Mouse (Mus musculus): ENCODE data around the gene Zfp786.
A peak's percentile ranks its signal among the peaks of the same experiment; 100 is the strongest.
"Not testable (repeated sequence)": the region's sequence is repeated elsewhere in the genome, so short reads cannot be mapped to it uniquely, and the experiment has no call there.

Zfp786 gene

DNA sequence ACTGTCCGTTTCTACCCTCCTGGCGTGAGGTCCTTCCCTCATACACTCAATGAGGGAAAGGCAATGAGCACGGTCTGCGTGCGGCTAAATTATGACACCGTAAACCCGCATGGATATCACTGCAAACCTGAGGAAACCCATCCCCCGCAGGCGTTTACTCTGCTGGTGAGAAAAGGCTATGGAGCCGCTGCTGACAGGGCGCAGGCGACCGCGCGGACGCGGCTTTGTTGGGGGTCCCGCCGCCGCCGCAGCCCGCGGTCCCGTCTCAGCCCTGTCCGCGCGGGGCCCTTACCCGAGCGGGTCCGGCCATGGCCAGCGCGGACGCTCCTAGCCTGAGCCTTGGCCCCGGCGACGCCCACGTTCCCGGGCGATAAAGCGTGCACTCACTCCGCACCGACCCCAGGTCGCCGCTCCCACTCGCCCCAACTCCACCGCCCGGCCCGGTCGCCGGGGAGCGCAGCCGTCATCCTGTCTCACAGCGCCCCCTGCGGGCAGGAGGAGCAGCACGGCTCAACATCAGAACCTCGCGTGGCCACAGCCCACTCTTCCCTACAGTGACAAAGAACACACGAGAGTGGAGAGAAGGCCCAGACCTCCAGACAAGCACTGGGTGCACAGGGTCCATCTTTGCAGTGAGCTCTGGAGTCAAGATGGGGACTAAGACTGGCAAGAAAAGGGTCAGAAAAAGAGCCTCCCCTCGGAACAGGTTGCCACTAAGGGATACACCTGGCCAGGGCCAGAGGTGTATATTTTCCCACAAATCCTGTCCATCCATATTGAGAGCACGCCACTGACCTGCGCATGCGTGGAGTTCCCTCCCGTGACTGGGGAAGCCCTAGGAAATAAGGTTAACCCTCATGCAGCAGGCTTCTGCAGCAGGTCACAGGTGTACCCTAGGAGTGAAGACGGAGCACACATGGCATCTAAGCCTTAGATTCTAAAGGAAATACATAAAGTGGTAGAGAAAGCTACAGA is at the start of gene Zfp786:
Gene Zfp786, minus strand, starts transcription at position 764 of the 975 bp plus-strand sequence.
- peak; percentile 81 to 85 for DNase-seq (ENCODE audit: low spot score in 2 of 2)

DNA sequence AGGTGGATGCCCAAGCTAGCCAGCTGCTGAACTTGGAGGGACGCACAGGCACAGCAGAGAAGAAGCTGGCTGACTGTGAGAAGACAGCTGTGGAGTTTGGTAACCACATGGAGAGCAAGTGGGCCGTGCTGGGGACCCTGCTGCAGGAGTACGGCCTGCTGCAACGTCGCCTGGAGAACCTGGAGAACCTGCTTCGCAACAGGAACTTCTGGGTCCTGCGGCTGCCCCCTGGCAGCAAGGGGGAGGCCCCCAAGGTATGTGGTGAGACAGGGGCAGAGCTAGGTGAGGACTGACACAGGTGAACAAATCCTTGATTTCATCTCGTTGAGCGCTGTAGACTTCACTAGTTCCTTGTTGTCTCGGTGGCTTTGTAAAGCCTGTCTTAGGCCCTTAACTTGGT is 49.5 kb upstream of the Zfp786 start:
- peak; percentile 61 to 63 for DNase-seq (ENCODE audit: low spot score in 2 of 2)

DNA sequence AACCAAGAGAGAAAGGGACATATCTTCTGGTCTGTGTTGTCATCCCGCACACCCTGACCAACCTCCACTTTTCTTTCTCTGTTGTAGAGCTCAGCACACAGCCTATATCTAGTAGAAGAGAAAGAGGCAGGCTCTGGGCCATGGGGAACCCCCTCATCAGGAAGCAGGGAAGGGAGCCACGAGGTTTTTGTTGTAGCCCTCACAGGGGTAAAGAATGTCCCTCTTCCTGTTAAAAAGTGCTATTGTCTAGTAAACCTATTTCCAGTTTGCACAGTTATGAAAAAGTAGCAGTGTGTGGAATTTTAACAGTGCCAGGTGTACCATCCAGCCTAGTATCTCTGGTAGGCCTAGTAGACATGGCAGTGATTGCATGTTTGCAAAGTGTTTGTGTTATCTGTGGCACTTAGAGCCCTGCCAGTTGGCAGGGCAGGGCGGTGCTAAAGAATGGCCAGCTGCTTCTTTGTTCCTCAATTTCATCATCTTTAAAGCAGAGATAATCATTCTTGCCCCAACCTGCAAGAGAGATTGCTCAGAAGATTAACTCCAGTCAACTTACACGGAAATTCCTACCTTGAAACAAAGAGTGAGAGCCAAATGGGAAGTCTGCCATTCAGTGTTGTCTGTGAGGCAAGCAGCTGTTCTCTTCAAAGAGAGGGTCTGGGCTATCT is 48.5 kb upstream of the Zfp786 start:
- peak; percentile 14 to 30 for DNase-seq (ENCODE audit: low spot score in 2 of 2)

DNA sequence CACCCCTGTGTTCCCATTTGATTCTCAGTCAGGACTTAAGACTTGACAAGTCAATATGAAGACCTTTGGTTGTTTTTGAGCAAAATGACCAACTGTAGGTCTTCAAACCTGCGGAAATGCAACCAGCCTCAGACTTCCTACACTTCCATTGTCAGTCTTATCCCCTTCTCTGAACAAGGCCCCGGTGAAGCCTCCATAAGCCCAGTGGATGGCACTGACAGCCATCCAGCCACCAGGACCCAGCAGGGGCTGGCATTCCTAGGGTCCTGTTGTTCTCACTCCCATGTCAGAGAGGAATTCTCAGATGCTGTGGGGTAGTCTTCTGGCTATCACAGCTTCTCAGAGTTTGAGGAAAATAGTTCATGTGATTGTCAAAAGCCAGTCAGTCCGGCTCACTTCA is 47.9 kb upstream of the Zfp786 start:
- no peak for DNase-seq (ENCODE audit: low spot score in 2 of 2)

DNA sequence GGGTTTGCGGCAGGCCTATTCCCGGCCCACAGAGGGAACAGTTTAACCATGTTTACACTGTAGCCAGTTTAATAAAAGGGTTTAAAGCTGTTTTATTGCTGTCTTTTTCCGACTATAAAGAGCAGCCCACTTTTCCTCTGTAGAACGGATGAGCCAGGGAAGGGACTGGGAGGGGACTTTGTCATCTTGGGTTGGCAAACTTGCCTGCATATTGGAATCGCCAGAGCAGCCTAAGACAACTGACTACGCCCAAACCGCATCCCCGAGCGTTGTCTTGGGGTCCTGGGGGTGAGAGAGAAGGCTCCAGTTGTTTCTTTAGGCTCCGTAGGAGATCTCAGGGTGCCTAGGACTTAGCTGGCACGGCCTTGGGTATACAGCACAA is 47.5 kb upstream of the Zfp786 start:
- peak in 1 of 2 experiments; percentile 30 for DNase-seq (ENCODE audit: low spot score in 2 of 2)

DNA sequence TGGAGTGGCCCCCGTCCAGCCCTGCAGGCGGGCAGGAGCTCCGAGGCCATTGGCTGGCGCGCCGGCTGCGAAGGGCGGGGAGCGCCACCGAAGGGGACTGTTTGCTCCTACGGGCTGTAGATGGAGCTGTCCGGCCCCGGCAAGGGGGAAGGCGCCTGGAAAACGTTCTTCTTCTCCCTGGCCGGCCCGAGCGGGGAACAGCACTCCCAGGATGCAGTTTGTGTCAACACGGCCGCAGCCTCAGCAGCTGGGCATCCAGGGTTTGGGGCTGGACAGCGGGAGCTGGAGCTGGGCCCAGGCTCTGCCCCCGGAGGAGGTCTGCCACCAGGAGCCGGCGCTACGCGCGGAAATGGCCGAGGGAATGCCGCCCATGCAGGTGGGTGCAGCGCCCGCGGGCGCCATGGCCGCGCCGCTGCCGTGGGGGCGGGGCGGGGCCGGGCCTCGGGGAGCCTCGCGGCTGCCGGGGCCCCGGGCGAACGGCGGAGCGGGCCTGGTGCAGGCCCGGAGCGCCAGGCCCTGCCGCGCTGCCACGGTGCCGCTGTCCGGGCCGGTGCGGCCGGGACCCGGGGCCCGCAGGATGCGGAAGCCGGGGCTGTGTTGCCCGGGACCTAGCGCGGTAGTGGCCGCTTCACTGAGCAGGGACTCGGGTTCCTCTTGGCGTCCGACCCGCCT is 46.9 kb upstream of the Zfp786 start:
- DNase-seq (ENCODE audit: low spot score in 2 of 2) = peak; percentile 92

DNA sequence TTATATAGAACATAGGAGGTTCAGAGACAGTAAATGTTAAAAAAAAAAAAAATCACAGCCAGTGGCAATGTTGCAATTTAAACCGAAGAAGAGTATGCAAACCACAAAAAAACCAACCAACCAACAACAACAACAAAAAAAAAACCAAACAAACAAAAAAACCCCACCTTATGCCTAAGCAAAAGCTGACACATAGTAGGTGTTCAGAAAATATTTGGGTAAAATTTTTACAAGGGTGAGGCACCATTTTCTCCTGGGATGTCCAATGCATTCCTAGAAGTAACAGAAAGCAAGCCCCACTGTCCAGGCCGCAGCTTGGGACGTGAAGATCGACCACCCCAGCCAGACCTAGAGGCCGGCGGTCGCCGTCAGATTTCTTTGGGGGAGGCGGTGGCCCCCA is 46.4 kb upstream of the Zfp786 start, which contains the start of gene Zfp282:
Gene Zfp282, plus strand, starts transcription at position 147 of the 400 bp plus-strand sequence.
- DNase-seq (ENCODE audit: low spot score in 2 of 2) = no peak

DNA sequence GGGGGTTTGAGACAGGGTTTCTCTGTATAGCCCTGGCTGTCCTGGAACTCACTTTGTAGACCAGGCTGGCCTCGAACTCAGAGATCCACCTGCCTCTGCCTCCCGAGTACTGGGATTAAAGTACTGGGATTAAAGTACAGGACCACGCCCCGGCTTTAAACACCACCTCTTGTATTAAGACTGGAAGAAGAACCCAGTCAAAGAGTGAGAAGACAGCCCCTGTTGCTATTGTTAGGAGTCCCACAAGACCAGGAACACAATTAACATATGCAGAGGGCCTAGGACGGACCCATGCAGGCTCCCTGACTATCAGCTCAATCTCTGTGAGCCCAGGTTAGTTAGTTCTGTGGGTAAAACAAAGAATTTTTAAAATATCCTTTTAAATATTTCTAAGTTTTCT is 41.6 kb upstream of the Zfp786 start:
- no peak for DNase-seq (ENCODE audit: low spot score in 2 of 2)

DNA sequence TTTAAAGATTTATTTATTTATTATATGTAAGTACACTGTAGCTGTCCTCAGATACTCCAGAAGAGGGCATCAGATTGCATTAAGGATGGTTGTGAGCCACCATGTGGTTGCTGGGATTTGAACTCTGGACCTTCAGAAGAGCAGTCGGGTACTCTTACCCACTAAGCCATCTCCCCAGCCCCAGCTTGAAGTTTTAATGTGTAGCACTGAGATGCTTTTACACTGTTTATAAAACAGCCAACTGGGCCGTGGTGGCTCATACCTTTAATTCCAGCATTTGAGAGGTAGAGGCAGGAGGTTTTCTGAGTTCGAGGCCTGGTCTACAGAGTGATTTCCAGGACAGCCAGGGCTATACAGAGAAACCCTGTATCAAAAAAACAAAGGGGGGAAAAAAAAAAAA is 27.1 kb upstream of the Zfp786 start:
- not testable (repeated sequence) for DNase-seq (ENCODE audit: low spot score in 2 of 2)

DNA sequence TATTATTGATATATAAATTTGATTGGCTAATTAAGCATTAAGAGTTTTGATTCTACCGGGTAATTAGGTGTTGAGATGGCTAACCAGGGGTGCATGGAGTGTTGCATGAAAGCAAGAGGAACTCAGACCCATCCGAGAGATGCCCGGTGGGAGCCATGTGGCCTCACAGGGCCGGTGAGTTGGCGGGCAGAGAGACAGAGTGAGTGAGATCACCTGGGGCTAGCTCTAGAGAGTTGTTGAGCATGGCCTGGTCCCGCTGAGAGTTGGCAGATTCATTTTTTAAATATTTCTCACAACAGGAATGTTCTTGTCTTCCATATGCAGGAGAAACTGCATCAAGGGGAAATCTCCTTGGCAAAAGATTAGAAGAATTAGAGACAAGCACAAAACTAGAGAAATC is 26.6 kb upstream of the Zfp786 start:
- DNase-seq (ENCODE audit: low spot score in 2 of 2) = no peak

DNA sequence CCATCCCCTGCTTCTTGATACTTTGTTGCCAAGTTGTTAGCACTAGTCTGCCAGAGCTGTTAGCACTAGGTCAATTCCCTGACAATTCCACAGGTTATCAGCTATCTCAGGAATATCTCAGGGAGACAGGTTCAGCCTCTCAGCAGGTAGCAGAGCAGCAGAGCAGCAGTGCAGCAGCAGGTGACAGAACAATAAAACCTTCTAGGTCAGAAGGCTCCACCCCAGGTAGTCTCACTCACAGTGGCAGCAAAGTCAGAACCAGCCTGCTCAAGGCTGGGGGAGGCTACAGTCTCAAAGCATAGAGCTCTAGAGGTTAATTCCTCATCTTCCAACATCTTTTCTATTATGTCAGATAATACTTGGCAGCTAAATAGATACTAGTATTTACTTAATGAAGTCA is 15.1 kb upstream of the Zfp786 start:
- DNase-seq (ENCODE audit: low spot score in 2 of 2) = no peak

DNA sequence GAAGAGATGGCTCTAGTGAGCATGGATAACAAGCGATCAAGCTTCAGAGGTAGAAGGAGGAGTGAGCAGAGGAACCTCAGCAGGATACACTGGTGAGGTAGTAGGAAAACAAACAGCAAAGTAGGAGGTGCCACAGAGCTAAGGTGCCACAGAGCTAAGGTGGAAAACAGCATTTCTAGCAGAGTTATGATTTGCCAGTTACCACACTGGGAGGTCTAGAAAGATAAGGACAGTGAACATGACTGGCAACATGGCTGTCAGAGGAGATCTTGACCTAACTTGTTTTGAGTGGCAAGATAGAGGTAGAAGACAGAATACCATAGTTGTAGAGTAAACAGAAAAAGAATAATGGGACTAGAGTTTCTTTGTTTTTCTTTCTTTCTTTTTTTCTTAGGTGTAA is 11.7 kb upstream of the Zfp786 start:
- DNase-seq (ENCODE audit: low spot score in 2 of 2) = no peak

DNA sequence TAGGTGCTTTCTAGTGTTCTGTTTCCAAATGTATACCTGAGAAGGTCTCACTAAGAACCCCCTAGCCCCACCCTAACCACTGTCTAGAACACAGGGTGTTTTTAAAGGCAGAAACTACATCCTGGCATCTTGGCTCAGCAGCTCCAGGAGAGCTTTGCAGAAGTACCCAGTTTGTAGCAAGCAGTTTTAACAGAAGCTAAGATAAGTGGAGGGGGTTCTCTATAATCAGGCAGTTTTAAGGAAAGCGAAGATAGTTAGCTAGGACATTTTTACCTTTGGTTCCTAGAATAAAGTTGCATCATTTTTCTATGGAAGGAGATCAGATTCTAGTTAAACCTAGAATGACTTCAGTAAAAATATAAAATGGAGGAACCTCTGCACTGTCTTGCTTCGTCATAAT is 11.2 kb upstream of the Zfp786 start:
- no peak for DNase-seq (ENCODE audit: low spot score in 2 of 2)

DNA sequence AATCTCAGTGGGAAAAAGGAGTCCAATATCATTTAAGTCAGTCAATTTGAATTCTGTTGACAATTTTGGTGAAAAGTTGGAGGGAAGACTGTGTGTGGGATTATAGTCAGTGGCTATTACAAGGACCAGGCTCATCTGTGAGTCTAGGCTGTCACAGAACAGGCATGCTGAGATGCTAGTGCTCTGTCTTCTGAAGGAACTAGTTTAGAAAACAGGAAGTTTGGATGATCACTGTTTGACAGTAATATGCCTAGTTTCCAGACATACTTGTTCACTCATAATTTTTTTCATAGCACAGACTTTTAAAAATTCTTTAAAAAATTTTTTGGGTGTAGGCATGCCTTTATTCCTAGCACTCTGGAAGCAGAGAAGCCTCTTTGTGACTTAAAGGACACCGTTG is 10.4 kb upstream of the Zfp786 start:
- DNase-seq (ENCODE audit: low spot score in 2 of 2) = no peak

DNA sequence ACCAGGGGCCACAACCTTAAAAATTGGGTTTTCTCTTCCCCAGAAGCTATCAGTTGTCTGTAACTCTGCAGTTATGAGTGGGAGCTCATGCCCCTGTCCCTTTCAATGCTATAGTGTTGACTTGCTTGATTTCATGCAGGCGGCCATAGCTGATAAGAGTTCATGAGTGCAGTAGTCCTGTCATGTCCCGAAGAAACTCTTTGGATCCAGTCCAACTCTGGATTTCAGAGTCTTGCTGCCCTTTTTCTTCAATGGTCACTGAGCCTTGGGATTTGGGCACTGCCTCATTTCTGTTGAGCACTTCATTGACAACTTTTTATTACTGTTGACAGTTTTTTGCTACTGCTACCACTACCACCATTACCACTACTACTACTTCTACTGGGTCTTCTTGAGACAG is 7.0 kb upstream of the Zfp786 start:
- DNase-seq (ENCODE audit: low spot score in 2 of 2) = no peak

DNA sequence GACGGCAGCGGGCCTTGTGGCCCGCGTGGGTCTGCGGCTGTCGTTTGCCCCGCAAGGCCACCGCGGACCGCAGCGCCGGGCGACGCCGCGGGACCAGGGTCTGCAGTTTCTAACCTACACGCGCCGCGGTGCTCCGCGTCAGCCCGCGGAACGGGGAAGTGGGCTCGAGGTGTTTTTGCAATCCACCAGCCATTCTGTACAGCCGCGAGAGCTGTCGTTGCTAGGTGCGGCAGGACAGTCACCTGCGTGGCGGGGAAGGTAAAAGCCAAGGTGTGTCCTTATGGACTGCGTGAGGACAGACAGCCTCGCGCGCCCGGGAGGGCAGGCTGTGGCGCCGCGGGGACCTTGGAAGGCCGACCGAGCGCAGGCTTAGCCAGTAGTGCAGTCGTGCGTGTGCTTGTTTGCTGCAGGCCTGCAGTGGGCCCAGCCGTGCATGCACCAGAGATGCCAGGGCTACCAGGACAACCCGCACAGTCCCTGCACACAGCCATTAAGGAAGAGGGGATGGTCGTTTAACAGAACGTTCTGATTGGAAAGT is 5.4 kb upstream of the Zfp786 start:
- peak; percentile 14 to 64 for DNase-seq (ENCODE audit: low spot score in 2 of 2)

DNA sequence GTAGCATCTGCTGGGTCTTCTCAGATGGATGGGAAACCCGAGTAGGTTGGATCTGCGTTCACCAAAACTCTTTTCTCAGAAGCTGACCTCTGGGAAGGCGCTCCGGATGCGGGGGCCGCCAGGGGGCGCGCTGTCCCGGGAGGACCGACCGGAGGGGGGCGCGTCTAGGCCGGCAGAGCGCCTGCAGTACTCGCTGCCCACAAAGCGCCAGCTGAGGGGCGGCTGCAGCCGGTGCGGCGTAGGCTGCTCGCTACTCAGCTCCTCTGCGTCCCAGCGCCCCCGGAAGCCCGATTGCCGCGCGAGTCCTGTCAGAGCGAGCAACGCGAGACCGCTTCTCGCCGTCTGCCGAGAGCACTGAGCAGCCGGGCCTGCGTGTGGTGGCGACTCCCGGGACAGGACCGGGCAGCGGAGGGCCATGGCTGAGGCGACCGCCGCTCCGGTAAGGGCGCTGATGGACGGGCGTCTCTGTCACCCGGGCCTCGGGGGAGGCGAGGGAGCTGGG is 4.9 kb upstream of the Zfp786 start, which contains the start of gene Zfp398:
Gene Zfp398, plus strand, starts transcription at position 180 of the 502 bp plus-strand sequence.
- DNase-seq (ENCODE audit: low spot score in 2 of 2) = peak; percentile 92 to 95

DNA sequence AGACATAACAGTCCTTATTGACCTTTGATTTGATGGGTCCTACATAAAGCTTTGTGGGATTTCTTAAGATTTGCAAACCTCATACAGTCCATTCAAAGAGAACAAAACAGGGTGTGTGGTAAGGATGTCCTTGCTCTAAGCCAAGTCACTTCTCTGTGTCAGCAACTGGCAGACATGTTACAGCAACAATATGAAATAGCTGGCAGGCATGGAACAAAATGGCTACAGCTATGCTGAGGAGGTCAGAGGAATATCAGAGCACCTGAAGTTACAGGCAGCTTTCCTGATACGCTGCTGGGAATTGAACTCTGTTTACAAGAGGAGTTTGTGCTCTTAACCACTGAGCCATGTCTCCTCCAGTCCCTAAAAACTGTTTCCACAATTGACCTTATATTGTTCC is 1.6 kb upstream of the Zfp786 start:
- DNase-seq (ENCODE audit: low spot score in 2 of 2) = no peak

DNA sequence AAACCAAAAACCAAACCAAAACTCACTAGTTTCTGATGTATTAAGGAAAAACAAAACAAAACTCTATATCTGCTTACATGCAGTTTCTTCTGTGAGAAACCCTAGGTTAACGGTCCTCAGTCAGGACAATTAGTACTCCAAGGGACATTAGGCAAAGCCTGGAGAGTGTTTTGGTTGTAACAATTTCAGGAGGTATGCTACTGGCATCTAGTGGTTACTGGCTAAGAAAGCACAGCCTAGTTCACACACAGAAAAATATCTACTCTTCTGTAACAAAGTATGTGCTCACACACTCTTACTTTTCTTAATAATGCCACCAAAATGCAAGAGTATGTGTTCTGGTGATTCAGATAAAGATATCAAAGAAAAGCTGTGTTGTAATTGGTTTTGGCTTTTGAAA is 1.7 kb downstream of the Zfp786 start:
- no peak for DNase-seq (ENCODE audit: low spot score in 2 of 2)

DNA sequence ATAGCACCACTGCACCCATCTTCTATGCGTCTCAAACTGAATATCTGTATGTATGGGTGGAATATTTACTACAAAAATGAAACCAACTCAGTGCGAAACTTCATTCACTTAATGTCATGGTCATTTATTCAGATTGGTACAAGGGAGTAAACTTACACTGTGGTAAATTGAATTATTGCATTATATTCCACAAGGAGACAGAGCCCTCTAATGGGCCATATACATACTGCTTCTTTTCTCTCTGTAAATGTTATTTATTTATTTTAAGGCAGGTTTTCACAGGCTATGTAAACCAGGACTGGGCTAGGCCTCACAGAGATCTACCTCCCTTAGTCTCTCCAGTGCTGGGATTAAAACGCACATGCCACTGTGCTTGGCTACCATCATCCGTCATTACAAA is 3.2 kb downstream of the Zfp786 start:
- no peak for DNase-seq (ENCODE audit: low spot score in 2 of 2)

DNA sequence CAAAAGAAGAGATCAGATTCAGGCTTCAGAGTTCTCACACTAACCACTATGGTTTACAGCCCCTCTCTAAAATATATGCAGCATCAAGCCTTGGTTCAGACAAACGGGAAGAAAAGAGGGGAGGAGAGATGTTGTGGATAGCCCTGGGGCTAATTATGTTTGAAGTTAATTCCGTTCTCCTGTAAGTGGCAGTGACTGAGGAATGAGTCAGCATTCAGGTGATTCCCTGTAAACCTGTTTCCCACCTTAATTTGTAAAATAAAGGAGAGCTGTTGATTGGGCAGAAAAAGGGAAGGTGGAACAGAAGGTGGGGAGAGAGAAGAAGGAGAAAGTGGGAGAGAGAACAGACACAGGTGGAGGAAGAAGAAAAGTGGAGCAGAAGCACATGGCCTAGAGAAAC is 6.4 kb downstream of the Zfp786 start:
- DNase-seq (ENCODE audit: low spot score in 2 of 2) = no peak

DNA sequence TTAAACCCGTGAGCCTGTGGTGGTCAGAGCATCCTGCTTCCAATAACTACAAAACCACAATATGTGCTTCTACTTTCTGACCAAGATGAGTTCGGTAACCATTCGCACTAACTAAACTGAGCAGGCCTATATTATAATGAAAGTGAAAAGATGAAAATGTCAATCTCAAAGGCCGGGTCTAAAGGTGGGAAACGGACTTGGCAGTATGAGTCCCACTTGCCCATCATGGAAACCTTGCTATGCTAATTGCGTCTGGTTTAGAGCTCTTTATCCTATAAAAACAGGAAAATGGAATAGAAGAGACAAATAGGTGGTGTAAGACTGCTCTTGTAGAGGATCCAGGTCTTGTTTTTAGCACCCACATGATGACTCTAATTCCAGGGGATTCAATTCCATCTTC is 8.9 kb downstream of the Zfp786 start:
- DNase-seq (ENCODE audit: low spot score in 2 of 2) = no peak
